Mouse (Mus musculus): ENCODE data around the gene Hoxc6.

Gene Hoxc6

DNA sequence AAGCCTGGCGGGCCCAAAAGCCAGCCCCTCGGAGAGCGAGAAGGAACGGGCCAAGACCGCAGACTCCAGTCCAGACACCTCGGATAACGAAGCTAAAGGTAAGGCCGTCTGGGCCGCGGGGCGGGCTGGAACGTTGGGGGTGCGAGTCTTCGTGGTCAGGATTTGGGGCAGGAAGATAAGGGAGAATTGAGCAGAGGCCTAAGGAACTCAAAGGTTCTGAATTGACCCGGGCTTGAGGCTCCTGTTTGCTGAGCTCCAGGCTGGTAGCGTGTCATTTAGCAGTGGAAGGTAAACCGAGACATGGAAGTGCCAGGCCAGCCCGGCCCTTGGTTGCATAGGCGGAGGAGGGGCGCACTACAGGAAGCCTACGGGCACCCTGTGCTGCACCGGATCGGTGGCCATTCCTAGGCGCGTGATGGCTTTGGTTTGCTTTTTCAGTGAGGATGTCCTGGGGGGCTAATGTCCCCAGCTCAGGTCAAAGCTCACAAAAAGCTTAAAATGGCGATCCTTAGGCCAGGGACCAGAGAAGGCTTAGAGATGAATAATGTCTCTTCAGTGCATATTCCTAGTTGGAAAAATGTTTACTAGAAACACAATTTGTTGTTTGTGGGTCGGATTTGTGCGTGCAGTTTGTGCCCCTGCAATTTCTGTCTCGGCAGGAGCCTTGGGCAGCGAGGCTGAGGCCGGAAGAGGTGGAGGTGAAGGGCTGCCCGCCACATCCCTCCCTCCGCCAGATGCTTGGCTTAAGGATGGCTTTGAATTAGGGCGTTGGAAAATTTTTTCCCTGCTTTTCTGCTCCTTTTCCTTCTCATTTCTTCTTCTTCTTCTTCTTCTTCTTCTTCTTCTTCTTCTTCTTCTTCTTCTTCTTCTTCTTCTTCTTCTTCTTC lies 30.3 kb upstream of the Hoxc6 start:
- DNase-seq (ENCODE audit: low spot score): no peak

DNA sequence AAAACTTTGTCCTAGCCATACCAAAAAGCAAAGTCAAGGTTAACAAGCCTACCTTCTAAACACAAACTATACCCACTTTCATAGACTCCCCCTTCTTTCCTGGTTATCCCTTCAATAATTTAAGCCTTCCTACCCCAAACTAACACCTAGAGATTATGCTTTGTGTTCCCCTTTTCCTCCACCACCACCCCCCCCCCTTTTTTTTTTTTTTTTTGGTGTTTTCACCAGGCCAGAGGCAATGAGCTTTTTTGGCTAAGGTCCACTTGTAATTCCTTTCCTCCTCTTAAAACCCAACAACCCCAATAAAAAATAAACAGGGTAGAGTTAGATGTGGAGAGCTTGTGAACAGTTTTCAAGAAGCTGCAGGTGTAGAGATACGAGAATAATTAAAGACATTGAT lies 28.8 kb upstream of the Hoxc6 start:
- DNase-seq (ENCODE audit: low spot score): no peak

DNA sequence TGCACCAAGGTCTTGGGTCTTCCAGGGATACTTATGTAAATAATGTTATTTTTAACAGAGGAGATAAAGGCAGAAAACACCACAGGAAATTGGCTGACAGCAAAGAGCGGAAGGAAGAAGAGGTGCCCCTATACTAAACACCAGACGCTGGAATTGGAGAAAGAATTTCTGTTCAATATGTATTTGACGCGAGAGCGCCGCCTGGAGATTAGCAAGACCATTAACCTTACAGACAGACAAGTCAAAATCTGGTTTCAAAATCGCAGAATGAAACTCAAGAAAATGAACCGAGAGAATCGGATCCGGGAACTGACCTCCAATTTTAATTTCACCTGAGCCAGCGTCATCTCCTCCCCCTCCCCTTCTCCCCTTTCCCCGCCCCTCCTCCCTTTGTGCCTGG lies 27.3 kb upstream of the Hoxc6 start:
- no peak for DNase-seq (ENCODE audit: low spot score)

DNA sequence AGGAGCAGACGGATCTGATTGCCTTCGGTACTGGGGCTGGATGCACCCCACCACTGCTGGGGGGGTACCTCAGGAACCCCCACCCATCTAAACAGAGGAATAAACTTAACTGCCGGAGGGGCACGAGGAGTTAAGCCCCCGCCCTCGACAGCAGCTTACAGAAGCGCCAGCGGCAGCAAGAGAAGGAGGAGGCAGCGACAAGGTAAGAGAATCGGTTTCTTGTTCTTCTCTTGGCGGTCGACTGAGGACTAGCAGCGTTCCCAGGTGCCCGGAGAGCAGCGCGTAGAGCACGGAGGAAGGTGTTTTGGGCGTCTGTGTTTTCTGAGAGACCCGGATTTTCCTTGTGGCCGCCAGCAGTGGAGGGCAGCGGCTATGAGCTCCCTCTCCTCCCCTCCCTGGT lies 25.8 kb upstream of the Hoxc6 start:
- DNase-seq (ENCODE audit: low spot score): no peak

DNA sequence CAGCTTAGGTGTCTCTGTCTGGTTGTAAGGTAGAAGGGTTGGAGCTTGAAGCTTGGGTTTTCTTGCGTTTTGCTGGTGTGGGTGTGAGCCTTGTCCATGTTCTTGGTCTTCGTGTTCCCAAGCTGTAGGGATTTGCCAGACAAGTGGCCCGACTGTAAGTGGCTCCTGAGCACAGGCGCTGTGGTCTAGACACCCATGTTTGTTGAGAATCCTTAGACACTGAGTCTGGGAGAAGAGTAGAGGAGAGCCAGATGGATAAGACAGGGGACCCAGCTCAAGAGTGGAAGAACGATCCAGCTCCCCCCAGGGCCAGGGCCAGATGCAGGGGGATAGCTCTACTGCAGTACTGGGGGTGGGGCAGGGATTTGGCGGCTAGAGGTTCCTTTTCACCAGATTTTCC lies 25.3 kb upstream of the Hoxc6 start:
- DNase-seq (ENCODE audit: low spot score): no peak

DNA sequence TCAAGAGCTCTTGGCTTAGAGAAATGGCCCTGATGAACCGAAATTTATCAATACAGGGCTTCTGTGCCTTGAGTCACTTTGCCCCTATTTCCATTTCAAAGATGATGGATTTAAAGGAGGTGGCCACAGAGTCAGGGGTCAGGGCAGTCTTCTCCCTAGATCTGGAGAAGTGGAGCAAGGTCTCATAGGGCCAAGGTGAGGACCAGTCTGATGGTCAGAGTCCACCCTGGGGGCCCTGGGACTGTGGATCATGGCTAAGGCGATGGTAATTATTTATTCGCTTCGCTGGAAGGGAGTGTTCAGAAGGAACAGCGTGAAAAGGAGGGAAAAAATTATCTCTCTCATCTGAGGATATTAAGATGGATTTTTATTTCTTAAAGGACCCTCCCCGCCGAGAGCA lies 23.0 kb upstream of the Hoxc6 start:
- DNase-seq (ENCODE audit: low spot score): no peak

DNA sequence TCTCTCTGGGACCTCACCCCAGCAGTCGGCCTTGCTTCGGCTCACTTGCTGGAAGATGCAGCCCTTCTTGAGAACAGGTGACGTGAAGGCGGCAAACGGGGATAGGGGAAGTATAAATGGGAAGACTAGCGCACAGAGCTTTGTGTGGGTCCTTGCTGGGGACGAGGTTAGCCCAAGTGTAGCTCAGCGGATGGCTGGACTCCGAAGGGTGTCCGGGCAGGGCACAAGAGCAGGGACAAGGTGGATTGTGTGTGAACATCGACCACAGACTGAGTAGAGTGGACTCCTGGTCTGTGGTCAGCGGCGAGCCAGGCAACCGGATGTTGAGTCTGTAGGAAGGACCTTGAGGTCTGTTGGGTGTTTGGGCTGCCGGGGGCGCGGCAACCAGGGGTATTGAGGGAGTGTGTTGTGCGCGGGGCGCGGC lies 22.4 kb upstream of the Hoxc6 start:
- DNase-seq (ENCODE audit: low spot score): no peak

DNA sequence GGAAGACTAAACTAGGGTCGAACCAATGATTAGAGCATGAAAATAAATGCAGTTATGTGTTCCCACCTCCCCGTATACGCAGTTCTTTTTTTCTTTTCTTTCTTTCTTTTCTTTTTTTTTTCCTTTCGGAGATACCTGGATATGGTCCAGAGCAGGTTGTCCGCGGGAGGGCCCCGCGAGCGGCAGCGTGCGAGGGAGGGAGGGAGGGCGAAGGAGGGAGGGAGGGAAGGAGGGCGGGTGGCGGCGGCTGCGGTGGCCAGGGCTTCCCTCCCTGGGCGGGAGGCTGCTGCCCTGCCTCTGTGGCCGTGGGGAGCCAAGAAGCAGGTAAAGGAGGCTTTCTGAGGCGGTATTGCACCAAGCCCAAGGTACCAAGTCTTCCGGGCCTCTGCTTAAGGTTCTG lies 21.9 kb upstream of the Hoxc6 start, which contains the start of gene Hoxc9:
TSS of gene Hoxc9 (plus strand) at position 269 of the 400 bp plus-strand sequence.
- no peak for DNase-seq (ENCODE audit: low spot score)

DNA sequence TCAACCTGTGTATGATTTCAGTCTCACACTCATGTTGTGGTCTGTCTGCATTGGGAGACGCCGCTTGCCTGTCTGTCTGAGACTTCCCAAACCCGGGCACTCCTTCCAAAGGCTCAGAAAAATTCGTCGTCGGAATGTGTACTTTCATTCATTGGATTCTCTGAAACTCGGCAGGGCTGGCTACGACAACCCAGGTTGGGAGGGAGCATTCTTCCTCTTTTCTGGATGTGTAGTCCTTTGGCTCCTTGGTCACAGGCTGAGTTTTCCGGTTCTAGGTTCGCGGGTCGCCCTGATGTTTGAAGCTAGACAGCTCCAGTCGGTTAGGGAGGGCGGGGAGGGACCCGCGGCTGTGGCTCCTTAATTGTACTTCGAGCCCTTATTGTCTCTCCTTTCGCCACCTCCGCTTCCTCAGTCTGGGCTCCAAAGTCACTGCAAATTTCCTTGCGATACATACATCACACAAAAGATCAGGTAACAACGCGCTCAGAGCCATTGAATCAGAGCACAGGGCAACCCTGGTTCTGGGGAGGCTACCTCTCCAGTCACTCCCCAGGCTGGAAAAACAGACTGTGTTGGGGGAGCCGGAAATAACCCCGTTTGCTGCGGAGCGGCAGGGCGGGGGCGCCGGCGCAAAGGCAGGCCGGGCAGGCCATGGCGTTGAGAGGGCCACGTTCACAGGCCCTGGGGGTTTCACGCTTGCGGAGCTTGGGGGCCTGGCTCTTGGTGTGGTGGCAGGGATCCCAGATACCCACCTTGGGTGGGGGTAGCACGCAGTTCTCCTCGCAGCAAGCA lies 21.2 kb upstream of the Hoxc6 start:
- DNase-seq (ENCODE audit: low spot score): no peak

DNA sequence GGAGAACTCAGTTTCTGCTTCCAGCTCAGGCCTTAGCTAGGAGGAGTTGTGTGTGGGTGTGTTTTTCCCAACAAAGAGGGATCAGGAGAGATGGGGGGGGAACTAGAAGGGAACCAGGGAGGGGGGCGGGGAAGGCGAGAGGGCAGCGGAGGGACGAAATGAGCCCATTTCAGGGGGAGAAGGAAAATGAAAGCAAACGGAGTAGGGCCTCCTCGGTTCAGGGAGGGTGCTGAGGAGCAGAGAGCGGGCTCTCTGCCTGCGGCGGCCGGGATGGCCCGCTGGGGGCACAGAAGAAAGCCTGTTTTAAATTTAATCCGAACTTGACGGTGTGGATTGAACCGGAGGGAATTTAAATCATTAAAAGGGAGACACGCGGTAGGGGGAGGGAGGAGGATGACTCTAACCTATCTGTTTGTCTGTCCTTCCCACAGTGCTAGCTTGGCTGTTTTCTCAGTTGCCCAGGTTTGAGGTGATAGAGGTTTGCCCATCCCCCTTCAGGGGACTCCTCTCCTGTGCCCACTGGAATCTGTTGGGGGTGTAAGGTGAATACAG lies 20.6 kb upstream of the Hoxc6 start:
- no peak for DNase-seq (ENCODE audit: low spot score)

DNA sequence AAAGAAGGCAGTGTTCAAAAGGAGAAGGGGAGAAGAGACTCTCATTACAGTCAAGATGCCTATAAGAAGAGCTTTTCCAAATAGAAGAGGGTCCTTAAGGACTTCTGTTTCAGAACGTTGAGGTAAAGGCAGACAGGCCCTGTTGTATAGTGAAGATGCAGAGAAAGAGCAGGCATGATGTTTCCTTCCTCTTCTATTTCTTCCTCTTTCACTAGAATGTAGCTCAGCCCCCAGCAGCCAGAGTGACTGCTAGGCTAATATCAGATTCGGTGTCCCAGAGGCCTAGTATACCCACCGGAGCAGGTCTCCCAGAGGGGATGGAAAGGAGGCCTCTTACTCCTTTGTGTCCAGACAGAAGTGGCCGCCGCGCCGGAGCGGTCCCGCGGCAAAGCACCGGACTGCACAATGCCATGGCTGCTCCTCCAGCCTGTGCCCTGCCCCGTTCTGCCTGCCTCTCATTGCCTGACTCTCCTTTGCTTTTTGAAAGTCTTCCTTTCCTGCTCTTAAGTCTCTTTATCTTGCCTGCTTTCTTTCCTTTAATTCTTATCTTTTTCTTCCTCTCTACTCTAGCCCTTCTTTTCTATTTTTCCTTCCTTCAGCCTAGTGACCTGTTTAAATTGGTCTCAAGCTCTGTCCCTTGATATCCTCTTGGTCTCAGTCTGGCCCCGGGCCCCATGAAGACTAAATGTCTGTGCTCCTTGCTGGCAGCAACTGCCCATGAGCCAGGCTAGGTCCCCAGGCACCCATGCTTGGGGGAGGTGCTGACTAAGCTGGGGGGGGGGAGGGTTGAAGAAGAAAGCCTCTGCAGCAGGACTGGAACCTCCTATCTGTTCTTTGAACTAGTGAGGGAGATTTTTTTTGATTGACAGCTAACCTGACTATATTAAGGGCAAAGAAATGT lies 19.2 kb upstream of the Hoxc6 start:
- DNase-seq (ENCODE audit: low spot score): no peak

DNA sequence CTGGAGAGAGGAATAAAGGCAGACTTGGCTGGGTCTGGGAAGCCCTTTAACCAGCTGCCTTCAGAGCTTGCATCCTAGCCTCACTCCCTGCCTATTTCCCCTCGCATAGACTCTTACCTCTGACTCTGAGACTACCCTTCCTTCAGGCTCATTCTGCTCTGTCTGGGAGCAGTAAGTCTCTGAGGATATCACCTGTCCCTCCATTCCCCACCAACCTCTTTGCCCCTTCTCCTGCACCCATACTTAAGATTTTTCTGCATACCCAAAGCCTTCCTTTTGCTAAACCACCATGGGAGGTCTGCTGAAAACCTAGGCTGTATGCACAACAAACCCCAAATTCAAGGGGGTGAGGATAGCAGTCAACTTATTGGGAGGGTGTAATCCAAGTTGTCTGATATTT lies 18.1 kb upstream of the Hoxc6 start:
- DNase-seq (ENCODE audit: low spot score): no peak

DNA sequence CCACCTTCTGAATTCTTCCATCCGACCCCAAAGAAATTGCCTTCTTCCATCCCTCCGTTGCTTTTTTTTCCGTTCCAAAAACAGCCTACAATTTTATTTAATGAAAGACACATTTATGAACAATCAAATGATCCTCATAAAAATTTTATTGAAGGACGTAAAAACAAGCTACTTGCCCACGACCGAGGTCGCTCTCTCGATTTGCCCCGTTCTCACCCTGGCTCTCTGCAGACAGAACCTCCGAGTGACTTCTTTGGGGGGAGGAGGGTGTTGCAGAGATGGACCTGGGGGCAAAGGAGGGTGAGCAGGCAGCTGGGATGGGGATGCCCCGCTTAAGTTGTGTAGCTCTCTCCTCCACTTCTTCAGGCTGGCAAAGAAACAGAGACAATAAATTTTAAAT lies 17.7 kb upstream of the Hoxc6 start:
- no peak for DNase-seq (ENCODE audit: low spot score)

DNA sequence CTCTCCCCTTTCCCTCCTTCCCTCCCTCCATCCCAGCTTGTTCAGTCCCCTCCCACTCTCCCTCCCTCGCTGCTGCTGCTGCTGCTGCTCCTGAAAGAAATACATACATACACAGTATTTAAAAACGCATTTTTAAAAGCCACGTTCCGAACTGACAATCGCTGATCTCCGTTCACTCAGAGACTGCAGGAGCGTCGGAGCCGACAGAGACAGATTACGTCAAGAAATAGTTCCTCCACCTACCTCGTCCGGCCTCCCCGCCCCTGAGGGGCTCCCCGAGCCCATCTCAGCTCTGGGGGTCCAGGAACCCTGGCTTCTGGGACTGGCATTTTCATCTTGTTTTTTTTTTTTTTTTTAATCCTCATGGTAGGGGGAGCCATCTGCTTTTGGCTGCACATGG lies 17.1 kb upstream of the Hoxc6 start:
- no peak for DNase-seq (ENCODE audit: low spot score)

DNA sequence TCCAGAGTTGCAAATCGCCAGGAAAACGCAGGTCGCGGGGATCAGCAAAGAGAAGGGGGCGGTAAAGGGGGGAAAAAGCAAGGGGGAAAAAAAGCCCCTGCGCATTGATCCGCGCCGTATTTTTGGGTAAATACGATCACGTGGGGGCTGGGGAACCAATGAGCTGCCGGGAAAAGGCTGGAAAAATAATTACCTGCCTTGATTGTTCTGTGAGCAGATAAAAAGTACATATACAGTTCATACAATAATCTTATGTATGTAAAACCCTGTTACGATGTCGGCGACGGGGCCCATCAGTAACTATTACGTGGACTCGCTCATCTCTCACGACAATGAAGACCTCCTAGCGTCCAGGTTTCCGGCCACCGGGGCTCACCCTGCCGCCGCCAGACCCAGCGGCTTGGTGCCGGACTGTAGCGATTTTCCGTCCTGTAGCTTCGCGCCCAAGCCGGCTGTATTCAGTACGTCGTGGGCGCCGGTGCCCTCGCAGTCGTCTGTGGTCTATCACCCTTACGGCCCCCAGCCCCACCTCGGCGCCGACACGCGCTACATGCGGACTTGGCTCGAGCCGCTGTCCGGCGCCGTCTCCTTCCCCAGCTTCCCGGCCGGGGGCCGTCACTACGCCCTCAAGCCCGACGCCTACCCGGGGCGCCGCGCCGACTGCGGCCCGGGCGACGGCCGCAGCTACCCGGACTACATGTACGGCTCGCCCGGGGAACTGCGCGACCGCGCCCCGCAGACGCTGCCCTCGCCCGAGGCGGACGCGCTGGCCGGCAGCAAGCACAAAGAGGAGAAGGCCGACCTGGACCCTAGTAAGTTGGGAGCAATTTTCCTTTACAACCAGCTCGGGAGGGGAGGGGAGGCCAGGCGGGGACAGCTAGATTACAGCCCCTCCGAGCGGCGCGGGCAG lies 16.4 kb upstream of the Hoxc6 start:
- DNase-seq (ENCODE audit: low spot score): no peak

DNA sequence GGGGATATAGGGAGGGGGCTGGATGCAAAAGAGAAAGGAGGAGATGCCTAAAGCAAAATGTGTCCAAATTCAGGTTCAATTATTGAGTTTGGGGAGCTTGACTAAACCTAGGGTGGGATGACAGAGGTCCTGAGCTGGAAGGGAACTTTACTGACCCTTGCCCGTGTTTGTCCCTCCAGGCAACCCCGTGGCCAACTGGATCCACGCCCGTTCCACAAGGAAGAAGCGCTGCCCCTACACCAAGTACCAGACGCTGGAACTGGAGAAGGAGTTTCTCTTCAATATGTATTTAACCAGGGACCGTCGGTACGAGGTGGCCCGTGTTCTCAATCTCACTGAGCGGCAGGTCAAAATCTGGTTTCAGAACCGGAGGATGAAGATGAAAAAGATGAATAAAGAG lies 14.3 kb upstream of the Hoxc6 start:
- no peak for DNase-seq (ENCODE audit: low spot score)

DNA sequence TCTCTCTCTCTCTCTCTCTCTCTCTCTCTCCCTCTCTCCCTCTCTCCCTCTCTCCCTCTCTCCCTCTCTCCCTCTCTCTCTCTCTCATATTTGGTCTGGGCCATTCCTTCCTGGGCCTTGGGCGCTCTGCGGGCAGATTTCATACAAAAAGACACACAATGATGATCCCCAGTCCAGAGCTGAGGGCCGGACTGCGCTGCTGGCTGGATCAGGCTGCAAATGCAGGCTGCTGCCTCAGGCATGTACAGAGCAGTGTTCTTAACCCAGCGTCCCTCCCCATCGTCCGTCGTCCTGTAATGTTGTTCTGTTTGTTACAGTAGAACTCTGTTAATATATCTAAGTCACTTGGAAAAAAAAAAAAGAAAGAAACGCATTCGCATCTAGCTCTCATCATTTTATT lies 13.5 kb upstream of the Hoxc6 start:
- DNase-seq (ENCODE audit: low spot score): no peak

DNA sequence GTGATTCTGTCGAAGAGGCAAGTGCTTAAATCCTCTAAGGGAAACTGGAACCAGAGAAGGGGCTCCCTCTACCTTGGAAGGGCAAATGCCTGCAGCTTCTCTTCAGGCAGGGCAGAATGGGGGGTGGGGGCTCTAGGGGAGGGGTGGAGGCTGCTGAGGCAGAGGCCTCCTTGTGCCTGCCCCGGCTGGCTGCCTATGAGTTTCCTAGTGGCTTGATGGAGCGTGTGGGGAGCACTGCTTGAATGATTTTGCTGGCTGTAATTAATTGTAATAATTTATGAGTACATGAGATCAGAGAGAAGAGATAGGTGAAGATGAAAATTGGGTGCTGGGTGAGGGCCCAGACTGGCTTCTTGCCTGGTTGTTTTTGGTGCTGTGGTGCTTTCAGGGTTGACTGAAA lies 13.1 kb upstream of the Hoxc6 start:
- no peak for DNase-seq (ENCODE audit: low spot score)

DNA sequence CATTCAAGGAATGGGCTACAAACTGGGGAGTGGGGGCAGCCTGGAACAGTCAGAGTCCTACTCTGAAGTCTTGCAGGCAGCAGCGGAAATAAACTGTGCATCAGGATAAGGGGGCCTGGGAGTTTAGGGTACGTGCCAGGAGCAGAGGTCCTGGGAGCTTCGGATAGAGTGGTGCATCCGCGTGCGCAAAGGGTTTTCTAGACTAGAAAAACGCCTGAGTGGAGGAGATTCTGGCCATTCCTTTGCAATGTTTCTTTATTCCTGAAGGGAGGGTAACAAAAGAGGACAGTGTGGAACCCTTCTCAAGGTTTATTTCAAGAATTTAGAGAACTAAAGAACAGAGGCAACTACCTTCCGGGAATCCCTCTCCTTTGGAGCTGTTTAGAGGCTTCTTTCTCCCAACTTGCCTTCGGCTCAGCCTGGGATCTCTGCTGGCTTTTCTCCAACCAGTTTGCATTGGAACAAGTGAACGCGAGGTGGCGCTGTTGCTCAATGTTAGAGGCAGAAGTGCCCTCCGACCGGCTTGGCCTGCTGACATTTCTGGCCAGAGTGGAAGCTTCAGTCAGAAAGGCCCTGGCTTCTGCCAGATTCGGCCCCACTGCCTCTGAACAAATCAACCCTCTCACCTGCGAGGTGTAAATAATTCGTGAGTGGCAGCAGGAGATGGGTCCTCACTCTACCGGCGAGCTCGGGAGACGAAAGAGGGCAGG lies 10.8 kb upstream of the Hoxc6 start:
- peak; percentile 89 for DNase-seq (ENCODE audit: low spot score)

DNA sequence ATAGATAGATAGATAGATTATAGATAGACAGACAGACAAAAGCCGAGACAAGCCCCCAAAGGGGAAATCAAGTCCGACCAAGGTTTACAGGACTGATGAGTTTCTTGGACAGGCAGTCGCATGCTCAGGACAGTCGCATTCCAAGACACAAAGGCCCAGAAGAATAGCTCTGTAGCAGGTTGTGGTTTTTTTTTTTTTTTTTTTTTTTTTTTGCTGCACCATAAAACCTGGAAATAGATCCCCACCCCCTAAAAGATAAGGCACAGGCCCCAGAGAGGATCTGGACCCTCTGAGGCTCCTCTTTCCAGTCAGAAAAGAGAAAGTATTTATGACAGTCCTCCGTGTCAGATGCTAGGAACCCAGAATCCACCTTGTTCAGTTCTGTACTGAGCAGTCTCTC lies 10.0 kb upstream of the Hoxc6 start:
- no peak for DNase-seq (ENCODE audit: low spot score)
